Mouse (Mus musculus): Measurements from ENCODE around the gene Ripply2. TPM values are rescaled to one million over a fixed set of nuclear protein-coding genes. Genes with fewer than 3 reads are reported as not detected.
"Not testable (repeated sequence)": the region's sequence is repeated elsewhere in the genome, so short reads cannot be mapped to it uniquely, and the experiment has no call there.

The Ripply2 gene
- not detected in 2 replicates for polyA plus RNA-seq (2011; ENCODE audit: insufficient read length, low read depth, missing spikeins)

DNA sequence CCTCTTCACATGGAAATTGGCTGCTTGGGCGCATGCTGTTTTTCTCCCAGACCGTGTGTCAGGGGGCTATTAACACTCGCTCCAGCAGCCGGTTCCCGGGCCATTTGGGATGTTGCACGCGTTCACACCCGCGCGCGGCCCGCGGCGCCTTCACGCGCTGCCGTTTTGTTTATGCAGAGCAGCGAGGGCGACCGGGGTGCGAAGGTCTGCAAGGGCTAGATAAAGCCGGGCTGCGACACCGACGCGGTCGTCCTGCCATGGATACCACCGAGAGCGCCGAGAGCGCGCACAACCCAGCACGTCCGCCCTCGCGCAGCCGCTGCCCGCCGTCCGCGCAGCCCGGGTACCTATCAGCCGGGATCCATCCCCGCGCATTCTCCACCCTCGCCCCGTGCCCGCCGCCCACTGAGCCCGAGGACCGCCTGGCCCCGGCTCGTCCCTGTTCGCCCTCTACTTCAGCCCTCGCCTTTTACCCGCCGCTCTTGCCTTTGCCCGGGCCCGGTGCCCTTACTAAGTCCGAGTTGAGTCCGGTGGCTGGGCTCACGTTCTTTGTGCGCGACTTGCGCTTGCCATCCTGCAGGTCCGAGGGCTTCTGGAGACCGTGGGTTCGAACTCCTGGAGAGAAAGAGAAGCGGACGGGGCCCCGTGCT is at the start of gene Ripply2:
Gene Ripply2 (plus strand): TSS at position 250 of the 650 bp plus-strand sequence.
- Histone ChIP-seq H3K27ac (ENCODE audit: insufficient read depth, low read length) (no peak within 1 kb of the TSS), H3K4me1 (ENCODE audit: control insufficient read depth, insufficient read depth, low read length) (no peaks in the 10 kb centered on the region), H3K4me3 (ENCODE audit: insufficient read depth, low read length) (peak within 1 kb of the TSS; percentile 25)
- no peak for TF ChIP-seq CTCF (IDR thresholded peaks at IDR 0.05; ENCODE audit: borderline replicate concordance, insufficient read depth, low read length)
- TF ChIP-seq POLR2A (IDR thresholded peaks at IDR 0.05; ENCODE audit: low read depth, low read length) = no peak

DNA sequence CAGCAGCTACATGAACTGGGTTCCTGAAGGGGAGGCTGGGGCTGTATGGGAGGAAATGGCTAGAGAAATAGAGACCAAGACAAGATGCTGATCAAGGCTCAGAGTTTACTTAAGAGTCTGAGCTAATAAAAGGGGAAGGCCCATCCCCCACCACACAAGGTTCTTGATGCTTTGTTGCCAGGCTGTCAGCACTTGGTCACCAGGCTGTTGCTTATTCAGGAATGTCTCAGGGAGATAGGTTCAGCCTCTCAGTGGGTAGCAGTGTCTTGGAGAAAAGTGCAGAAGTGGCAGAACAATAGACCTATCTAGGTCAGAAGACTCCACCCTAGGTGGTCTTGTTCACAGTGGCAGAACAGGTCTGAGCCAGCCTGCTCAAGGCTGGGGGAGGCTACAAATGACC is 42.9 kb upstream of the Ripply2 start:
- not testable (repeated sequence) for H3K4me1 ChIP-seq (ENCODE audit: control insufficient read depth, insufficient read depth, low read length); H3K4me3 ChIP-seq (ENCODE audit: insufficient read depth, low read length); H3K27ac ChIP-seq (ENCODE audit: insufficient read depth, low read length)

DNA sequence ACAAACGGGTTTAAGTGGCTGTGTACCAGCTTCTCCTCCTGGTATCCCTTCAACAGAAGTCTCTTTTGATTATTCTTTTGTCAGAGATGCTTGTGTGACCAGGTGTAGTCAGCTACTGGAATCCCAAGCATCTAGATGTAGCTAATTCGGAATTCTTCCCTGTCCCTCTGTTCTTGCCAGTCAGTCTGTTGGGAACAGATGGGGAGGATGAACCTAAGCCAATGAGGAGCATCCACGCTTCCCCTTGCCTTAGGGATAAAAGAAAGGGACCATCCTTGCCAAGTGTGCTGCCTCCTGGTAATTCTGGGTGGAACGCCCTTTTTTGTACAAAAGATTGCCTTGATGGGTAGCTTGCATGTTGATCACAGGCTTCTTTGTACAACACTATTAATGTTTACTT is 41.8 kb upstream of the Ripply2 start:
- TF ChIP-seq POLR2A (IDR thresholded peaks at IDR 0.05; ENCODE audit: low read depth, low read length) (no peak), CTCF (IDR thresholded peaks at IDR 0.05; ENCODE audit: borderline replicate concordance, insufficient read depth, low read length) (no peak)
- Histone ChIP-seq H3K4me3 (ENCODE audit: insufficient read depth, low read length) (no peak overlapping the region), H3K27ac (ENCODE audit: insufficient read depth, low read length) (no peak overlapping the region), H3K4me1 (ENCODE audit: control insufficient read depth, insufficient read depth, low read length) (no peaks in the 10 kb centered on the region)

DNA sequence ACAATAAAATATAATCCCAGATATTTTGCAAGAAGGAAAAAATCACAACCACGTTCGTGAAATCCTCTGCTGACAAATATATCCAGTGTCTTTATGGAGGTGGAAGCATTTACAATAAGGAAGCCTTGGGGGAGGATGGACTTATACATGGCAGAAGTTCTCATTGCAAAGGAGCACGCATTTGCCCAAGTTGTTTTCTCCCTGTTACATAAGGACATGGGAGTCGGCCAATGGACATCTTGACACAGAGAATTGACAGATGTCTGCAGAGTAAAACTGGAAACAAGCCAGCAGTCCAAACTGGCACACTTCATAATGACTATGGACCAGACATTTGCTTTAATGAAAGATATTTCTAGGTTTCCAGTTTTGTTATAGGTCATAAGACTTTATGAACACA is 38.4 kb upstream of the Ripply2 start:
- Histone ChIP-seq H3K4me1 (ENCODE audit: control insufficient read depth, insufficient read depth, low read length) (no peaks in the 10 kb centered on the region), H3K27ac (ENCODE audit: insufficient read depth, low read length) (no peak overlapping the region), H3K4me3 (ENCODE audit: insufficient read depth, low read length) (no peak overlapping the region)
- TF ChIP-seq POLR2A (IDR thresholded peaks at IDR 0.05; ENCODE audit: low read depth, low read length) = no peak
- no peak for TF ChIP-seq CTCF (IDR thresholded peaks at IDR 0.05; ENCODE audit: borderline replicate concordance, insufficient read depth, low read length)

DNA sequence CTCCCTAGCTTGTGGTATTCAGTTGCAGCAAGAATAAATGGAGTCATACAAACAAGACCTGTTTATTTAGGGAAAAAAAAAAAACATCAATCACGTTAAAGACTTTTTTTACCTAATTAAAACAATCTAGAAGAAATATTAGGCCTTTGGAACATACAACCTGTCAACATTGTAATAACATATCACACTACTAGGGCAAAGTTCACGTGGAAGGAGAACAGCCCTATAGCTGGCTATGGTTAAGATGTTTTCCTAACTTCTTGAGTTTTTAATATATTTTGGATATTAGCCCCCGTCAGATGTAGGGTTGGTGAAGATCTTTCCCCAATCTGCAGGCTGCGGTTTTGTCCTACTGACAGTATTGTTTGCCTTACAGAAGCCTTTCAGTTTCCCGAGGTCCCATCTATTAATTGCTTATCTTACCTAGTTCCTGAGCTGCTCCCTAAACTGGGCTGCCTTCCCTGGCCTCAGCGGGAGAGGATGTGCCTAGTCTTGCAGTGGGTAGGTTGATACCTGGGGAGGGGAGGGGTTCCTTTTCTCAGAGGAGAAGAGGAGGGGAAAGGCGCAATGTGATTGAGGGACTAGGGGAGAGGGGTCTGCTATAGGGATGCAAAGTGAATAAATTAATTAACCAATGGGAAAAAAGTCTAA is 37.0 kb upstream of the Ripply2 start:
- Histone ChIP-seq H3K4me3 (ENCODE audit: insufficient read depth, low read length) (no peak overlapping the region), H3K4me1 (ENCODE audit: control insufficient read depth, insufficient read depth, low read length) (no peaks in the 10 kb centered on the region), H3K27ac (ENCODE audit: insufficient read depth, low read length) (no peak overlapping the region)
- no peak for TF ChIP-seq POLR2A (IDR thresholded peaks at IDR 0.05; ENCODE audit: low read depth, low read length)
- TF ChIP-seq CTCF (IDR thresholded peaks at IDR 0.05; ENCODE audit: borderline replicate concordance, insufficient read depth, low read length) = no peak

DNA sequence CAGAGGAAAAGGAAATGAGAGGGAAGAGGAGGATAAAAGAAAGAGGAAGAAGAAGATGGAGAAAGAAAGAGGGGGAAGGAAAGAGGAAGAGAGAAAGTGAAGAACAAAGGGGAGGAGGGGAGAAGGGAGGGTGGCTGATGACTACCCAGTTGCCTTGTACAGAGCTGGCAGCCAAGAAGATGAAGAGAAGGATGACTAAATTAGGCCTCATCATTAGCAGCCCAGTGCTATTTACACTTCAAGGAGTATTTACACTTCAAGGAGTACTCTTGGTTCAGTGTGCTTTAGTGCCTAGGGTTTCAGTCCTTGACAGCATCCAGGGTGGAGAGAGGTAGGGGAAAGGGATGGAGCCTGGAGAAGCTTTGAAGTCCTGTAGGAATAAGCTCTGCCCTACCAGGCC is 35.3 kb upstream of the Ripply2 start:
- no peaks in the 10 kb centered on the region for H3K4me1 ChIP-seq (ENCODE audit: control insufficient read depth, insufficient read depth, low read length)
- no peak overlapping the region for H3K27ac ChIP-seq (ENCODE audit: insufficient read depth, low read length)
- H3K4me3 ChIP-seq (ENCODE audit: insufficient read depth, low read length) = no peak overlapping the region
- TF ChIP-seq POLR2A (IDR thresholded peaks at IDR 0.05; ENCODE audit: low read depth, low read length) = no peak
- no peak for TF ChIP-seq CTCF (IDR thresholded peaks at IDR 0.05; ENCODE audit: borderline replicate concordance, insufficient read depth, low read length)

DNA sequence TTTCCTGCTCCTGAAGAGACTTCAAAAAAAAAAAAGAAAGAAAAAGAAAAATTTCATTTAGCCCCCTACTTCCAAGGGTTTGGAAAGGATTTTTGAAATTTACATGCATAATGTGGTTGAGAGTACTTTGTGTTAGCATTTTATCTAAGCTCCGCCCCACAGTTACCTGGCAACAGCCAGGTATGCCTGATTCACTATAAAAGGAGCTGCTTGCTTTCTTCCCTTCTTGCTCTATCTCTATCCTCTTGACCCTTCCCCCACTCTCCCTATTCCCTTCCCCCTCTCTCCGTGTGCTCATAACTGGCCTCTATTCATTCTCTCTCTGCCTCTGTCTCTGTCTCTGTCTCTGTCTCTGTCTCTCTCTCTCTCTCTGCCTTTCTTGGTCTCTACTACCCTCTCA is 34.4 kb upstream of the Ripply2 start:
- no peak for TF ChIP-seq CTCF (IDR thresholded peaks at IDR 0.05; ENCODE audit: borderline replicate concordance, insufficient read depth, low read length)
- no peak for TF ChIP-seq POLR2A (IDR thresholded peaks at IDR 0.05; ENCODE audit: low read depth, low read length)
- Histone ChIP-seq H3K4me3 (ENCODE audit: insufficient read depth, low read length) (no peak overlapping the region), H3K4me1 (ENCODE audit: control insufficient read depth, insufficient read depth, low read length) (no peaks in the 10 kb centered on the region), H3K27ac (ENCODE audit: insufficient read depth, low read length) (no peak overlapping the region)

DNA sequence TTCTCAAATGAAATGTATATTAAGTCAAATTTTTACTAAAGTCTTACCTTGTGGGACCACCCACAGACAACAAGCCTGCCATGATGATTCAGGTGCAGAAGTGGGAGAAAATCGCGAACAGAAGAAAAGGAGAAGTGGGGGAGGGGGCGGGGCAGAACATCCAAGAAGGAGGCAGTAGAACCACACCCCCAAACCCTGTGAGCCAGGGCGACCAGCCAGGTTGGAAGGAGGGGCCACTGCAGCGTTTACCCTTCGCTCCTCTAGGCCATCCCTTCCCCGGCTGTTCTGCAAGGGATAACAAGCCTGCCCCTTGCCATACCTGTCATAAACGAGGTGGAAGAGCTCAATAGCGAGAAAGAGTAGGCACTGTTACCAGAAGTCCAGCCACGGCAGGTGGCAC is 33.8 kb upstream of the Ripply2 start:
- no peak overlapping the region for H3K4me3 ChIP-seq (ENCODE audit: insufficient read depth, low read length)
- no peak for TF ChIP-seq POLR2A (IDR thresholded peaks at IDR 0.05; ENCODE audit: low read depth, low read length)
- TF ChIP-seq CTCF (IDR thresholded peaks at IDR 0.05; ENCODE audit: borderline replicate concordance, insufficient read depth, low read length) = no peak
- no peaks in the 10 kb centered on the region for H3K4me1 ChIP-seq (ENCODE audit: control insufficient read depth, insufficient read depth, low read length)
- H3K27ac ChIP-seq (ENCODE audit: insufficient read depth, low read length) = no peak overlapping the region

DNA sequence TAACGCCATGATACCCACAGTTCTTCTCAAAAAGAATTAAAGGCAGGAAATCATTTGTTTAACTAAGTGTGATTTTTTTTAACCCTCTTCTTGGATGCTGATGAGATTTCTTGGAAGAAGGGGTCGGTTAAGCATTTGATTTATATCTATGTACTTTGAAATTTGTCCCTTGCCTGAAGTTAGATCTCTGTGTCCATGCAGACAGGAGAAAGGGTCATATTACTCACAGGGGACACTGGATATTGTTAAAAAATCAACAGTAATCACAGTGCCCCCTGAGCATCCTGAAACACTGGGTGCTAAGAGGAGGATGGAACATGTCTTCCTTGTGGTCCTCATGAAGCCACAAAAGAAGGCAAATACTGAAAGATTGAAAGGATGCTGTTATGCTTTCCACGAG is 30.8 kb upstream of the Ripply2 start:
- H3K27ac ChIP-seq (ENCODE audit: insufficient read depth, low read length) = no peak overlapping the region
- TF ChIP-seq POLR2A (IDR thresholded peaks at IDR 0.05; ENCODE audit: low read depth, low read length) (no peak), CTCF (IDR thresholded peaks at IDR 0.05; ENCODE audit: borderline replicate concordance, insufficient read depth, low read length) (no peak)
- H3K4me3 ChIP-seq (ENCODE audit: insufficient read depth, low read length) = no peak overlapping the region
- H3K4me1 ChIP-seq (ENCODE audit: control insufficient read depth, insufficient read depth, low read length) = no peaks in the 10 kb centered on the region

DNA sequence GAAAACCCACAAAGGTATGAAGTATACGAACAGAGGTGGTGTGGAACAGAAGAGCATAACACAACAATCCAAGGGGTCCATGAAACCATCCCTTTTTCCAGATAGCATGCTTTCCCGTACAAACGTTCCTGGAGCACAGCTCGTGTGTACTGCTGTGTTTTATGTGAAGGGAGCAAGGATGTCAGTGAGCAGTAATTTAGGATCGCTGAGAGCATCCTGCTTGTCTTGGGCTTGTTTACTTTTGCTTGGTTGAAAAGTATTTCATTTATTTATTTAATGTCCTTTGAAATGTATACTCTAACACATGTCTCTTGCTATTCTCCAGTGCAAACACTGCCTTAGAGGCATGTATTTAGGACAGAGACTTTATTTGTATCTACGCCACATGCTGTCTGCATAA is 30.2 kb upstream of the Ripply2 start:
- no peaks in the 10 kb centered on the region for H3K4me1 ChIP-seq (ENCODE audit: control insufficient read depth, insufficient read depth, low read length)
- H3K4me3 ChIP-seq (ENCODE audit: insufficient read depth, low read length) = no peak overlapping the region
- TF ChIP-seq CTCF (IDR thresholded peaks at IDR 0.05; ENCODE audit: borderline replicate concordance, insufficient read depth, low read length) = no peak
- TF ChIP-seq POLR2A (IDR thresholded peaks at IDR 0.05; ENCODE audit: low read depth, low read length) = no peak
- H3K27ac ChIP-seq (ENCODE audit: insufficient read depth, low read length) = no peak overlapping the region
